Mouse (Mus musculus): Measurements from ENCODE around the gene Evi2. TPM values are rescaled to one million over a fixed set of nuclear protein-coding genes. Genes with fewer than 3 reads are reported as not detected.

The Evi2 gene
- polyA plus RNA-seq, 1 experiment from 2014 or later = 1.3 TPM

DNA sequence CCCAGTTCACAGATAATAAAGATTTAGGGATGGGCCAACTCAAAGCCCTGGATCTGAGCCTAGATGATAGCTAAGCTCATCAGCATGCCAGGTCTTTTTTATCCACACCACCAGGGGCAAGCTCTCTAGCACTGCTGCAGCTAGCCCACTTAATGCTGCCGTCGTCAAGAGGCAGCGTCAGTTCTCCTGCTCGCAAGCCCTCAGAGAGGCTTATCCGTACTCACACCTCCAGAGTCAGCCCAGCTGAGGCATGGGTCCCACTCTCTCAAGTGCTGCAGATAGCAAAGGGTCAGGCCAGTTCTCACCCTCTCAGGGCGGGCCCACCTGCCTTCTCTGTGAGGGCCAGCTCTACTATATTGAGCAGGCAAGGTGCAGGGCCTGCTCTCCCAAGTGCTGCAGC lies 2.9 kb upstream of the Evi2 start:
- Histone ChIP-seq H3K27ac (no peak overlapping the region), H3K9me3 (no peaks in the 10 kb centered on the region), H3K36me3 (peaks cover 24% of the 10 kb centered on the region; the same call in 1 of the 2 replicates), H3K4me3 (no peak overlapping the region), H3K4me1 (peaks cover 13% of the 10 kb centered on the region), H3K27me3 (ENCODE audit: insufficient read depth, poor library complexity, severe bottlenecking) (no peaks in the 10 kb centered on the region)
- DNase-seq (ENCODE audit: low spot score) = peak; percentile 81
- WGBS = 38% methylated on average over 6 of the region's 6 CpGs

DNA sequence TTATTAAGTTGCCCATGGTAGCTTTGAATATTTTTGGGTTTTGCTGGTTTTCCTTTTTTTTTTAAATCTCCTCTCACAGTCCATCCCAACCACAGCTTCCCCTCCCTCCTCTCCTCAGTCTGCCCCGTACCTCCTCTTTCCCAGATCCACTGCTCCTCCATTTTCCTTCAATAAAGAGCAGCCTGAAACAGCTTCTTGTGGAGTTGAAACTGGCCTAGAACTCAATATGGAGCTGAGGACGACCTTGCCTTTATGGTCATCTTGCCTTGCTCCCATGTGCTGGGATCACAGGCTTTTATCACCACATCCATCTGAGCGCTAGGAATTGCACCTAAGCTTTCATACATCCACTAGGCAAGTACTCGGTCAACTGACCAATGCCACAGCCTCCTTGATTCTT lies 1.1 kb upstream of the Evi2 start:
- no peaks in the 10 kb centered on the region for H3K27me3 ChIP-seq (ENCODE audit: insufficient read depth, poor library complexity, severe bottlenecking)
- H3K9me3 ChIP-seq = no peaks in the 10 kb centered on the region
- no peak for DNase-seq (ENCODE audit: low spot score)
- H3K4me1 ChIP-seq = peaks cover 20% of the 10 kb centered on the region
- no peak overlapping the region for H3K4me3 ChIP-seq
- 88% methylated on average over 4 of the region's 4 CpGs for WGBS
- peaks cover 23% of the 10 kb centered on the region; the same call in 1 of the 2 replicates for H3K36me3 ChIP-seq
- H3K27ac ChIP-seq = no peak overlapping the region

DNA sequence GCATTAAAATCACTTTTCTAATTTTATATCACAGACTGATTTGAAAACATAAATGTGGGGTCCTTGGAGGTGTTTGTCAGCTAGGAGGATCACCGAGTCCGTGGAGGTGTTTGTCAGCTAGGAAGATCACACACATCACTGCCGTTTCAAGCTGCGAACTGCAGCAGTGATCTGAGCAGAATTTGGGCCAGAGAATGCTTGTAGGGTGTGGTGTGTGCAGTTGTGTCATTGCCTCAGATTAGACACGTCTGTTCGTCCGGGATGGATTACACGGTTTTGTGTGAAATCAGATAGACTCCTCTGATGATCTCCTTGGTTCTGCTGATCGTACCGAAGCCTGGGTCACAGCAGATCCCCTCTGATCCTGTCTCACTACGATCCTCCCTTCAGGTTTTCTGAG lies 385 bp upstream of the Evi2 start:
- Histone ChIP-seq H3K27me3 (ENCODE audit: insufficient read depth, poor library complexity, severe bottlenecking) (no peaks in the 10 kb centered on the region), H3K27ac (no peak overlapping the region), H3K9me3 (no peaks in the 10 kb centered on the region), H3K36me3 (peaks cover 19% of the 10 kb centered on the region; the same call in 1 of the 2 replicates), H3K4me3 (no peak overlapping the region), H3K4me1 (peaks cover 20% of the 10 kb centered on the region)
- DNase-seq (ENCODE audit: low spot score) = no peak
- WGBS = 89% methylated on average over 11 of the region's 11 CpGs

DNA sequence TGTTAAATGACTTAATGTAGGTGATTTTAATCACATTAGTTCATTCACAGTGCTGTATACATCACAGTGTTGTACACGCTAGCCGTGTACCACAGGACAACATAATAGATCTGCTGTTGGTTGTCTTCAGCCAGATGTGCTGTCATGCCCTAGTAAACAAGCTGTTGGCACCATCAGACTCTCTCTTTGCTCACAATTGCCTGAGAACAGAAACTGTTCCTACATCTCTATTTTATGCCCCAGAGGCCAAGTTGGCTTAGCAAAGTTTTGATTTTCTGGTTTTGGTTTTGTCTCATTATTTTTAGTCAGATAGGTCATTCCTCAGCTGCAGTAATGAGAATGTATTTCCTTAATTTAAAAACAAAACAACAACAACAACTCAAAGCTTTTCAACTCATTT lies 653 bp downstream of the Evi2 start:
- H3K4me3 ChIP-seq = no peak overlapping the region
- peaks cover 16% of the 10 kb centered on the region; the same call in 1 of the 2 replicates for H3K36me3 ChIP-seq
- no peak for DNase-seq (ENCODE audit: low spot score)
- H3K27ac ChIP-seq = no peak overlapping the region
- H3K27me3 ChIP-seq (ENCODE audit: insufficient read depth, poor library complexity, severe bottlenecking) = no peaks in the 10 kb centered on the region
- H3K9me3 ChIP-seq = no peaks in the 10 kb centered on the region
- H3K4me1 ChIP-seq = peaks cover 20% of the 10 kb centered on the region
- WGBS = 88% methylated on average over 2 of the region's 2 CpGs

DNA sequence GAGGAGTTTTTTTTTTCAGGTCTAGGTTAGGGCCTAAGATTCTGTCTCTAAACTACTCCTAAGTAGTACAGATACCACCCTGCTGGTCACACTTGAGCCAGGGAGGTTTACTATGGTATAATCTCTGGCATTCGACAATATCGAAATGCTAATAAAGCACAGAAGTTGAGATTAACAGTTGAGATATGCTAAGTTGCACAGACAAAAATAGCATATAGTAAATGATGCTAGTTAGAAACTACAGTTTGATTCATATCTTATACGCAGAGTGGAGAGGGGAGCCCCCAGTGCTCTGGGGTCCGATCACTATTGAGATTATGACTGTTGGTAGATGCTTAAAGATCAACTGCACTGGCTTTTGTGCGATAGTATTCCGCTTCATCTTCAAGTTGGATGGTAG lies 1.2 kb downstream of the Evi2 start:
- peaks cover 16% of the 10 kb centered on the region; the same call in 1 of the 2 replicates for H3K36me3 ChIP-seq
- DNase-seq (ENCODE audit: low spot score) = no peak
- H3K4me3 ChIP-seq = no peak overlapping the region
- H3K9me3 ChIP-seq = no peaks in the 10 kb centered on the region
- WGBS = 92% methylated on average over 6 of the region's 6 CpGs
- no peaks in the 10 kb centered on the region for H3K27me3 ChIP-seq (ENCODE audit: insufficient read depth, poor library complexity, severe bottlenecking)
- peaks cover 20% of the 10 kb centered on the region for H3K4me1 ChIP-seq
- H3K27ac ChIP-seq = no peak overlapping the region

DNA sequence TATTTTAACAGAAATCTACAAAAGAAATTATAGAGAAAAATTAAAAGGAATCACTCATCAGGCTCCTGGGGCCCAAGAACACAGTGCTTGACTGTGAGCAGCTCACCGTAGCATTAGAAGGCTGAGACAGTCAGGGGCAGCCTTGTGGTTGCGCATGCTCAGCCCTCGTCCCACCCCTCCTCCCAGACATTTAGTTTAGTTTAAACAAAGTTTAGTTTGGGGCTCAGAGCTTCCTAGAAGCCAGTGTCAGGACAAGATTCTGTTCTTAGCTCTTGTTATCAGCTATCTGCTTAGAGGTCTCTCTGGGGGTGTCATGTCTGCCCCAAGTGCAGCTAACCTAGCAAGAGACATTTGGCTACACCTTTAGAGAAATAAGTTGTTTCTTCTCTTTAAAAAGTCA lies 1.8 kb downstream of the Evi2 start:
- peaks cover 16% of the 10 kb centered on the region; the same call in 1 of the 2 replicates for H3K36me3 ChIP-seq
- H3K9me3 ChIP-seq = no peaks in the 10 kb centered on the region

DNA sequence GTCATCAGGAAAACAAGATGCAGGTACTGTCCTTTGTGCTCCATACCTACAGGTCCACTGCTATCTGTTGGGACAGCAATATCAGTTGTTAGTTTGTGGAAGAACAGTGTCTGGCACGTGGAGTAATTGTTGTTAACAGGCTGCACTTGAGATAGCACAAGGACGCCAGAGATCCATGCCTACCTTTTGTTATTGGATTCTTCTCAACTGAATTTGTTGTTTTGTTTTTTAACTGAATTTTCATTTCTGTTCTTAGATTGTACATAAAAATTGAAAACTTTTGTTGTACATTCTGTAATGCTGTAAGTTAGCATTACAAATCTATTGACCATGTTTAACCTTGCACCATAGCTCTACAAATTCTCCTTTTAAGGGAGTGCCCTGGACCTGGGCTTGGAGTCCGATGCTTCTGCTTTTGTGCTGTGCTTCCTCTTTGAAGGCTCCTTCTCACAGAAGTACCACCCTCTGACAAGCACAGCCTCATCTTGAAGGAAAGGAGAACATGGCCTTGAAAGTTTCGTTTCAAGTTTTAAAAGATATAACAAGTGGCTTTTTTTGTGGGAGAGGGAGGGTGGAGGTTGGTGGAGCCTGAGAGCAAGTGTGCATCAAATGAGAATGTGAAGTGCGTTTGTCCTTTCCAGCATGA lies 2.5 kb downstream of the Evi2 start:
- H3K9me3 ChIP-seq = no peaks in the 10 kb centered on the region
- DNase-seq (ENCODE audit: low spot score) = no peak
- no peaks in the 10 kb centered on the region for H3K27me3 ChIP-seq (ENCODE audit: insufficient read depth, poor library complexity, severe bottlenecking)
- peaks cover 8% of the 10 kb centered on the region for H3K4me1 ChIP-seq
- WGBS = 70% methylated on average over 5 of the region's 5 CpGs
- peaks cover 13% of the 10 kb centered on the region; the same call in 1 of the 2 replicates for H3K36me3 ChIP-seq
- no peak overlapping the region for H3K27ac ChIP-seq
- H3K4me3 ChIP-seq = no peak overlapping the region

More for the DNA sequence above, 1.8 kb downstream of the Evi2 start:
- no peaks in the 10 kb centered on the region for H3K27me3 ChIP-seq (ENCODE audit: insufficient read depth, poor library complexity, severe bottlenecking)
- H3K4me3 ChIP-seq = no peak overlapping the region
- H3K27ac ChIP-seq = no peak overlapping the region
- WGBS = 95% methylated on average over 3 of the region's 3 CpGs
- H3K4me1 ChIP-seq = peaks cover 16% of the 10 kb centered on the region
- no peak for DNase-seq (ENCODE audit: low spot score)

DNA sequence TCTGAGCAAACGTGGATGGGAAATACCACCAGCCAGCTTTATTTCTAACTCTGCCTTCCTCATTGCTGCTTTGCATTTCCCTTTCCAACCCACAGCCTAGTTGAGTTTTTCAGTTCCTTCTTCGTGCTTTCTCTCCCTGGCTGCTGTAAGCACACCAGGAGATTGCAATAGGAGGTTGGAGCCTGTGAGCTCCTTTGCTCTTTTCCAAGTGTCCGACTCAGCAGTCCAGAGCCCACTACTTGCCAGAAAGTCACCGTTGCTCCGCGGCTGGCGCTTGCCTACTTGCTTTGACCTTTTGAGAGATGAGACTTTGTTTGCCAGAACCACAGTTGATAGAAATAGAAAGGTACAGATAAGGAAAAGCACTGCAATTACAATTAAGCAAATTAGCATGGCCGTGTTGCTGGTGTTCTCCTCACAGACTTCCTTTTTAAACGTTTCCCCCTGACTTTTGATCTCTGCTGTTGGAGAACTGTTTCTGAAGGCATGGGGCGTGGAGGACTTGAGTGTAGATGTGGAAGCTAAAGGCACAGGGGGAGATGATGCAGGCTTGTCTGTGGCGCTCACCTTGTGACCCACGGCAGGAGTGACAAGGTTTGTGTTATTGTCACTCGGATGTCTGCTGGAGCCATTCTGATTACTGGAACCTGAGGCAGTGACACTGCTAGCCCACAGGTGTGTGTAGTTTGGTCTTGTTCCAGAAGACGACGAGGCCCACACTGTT lies 3.2 kb downstream of the Evi2 start:
- Histone ChIP-seq H3K9me3 (no peaks in the 10 kb centered on the region), H3K36me3 (peaks cover 12% of the 10 kb centered on the region; the same call in 1 of the 2 replicates), H3K27me3 (ENCODE audit: insufficient read depth, poor library complexity, severe bottlenecking) (no peaks in the 10 kb centered on the region), H3K27ac (no peak overlapping the region), H3K4me3 (no peak overlapping the region), H3K4me1 (peaks cover 7% of the 10 kb centered on the region)
- no peak for DNase-seq (ENCODE audit: low spot score)
- WGBS = 69% methylated on average over 15 of the region's 15 CpGs

DNA sequence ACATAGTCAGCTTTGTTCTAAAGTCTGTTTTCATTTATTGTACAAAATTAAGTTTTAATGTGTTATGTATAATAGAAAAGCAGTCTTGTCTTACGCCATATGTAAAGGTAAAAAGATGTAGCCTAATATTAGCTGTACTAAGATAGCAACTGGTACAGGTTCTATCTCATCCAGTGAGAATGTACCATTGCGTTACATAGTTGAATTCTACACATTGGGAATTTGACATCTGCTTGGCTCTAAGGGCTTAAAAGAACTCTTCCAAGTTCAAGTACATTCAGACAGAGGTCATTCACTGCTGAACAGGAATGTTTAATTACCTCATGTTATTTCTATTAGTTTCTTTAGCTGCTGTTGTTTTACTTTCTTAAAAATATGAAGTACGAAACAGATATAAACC lies 3.8 kb downstream of the Evi2 start:
- H3K27me3 ChIP-seq (ENCODE audit: insufficient read depth, poor library complexity, severe bottlenecking) = no peaks in the 10 kb centered on the region
- WGBS = 90% methylated on average over 3 of the region's 3 CpGs

DNA sequence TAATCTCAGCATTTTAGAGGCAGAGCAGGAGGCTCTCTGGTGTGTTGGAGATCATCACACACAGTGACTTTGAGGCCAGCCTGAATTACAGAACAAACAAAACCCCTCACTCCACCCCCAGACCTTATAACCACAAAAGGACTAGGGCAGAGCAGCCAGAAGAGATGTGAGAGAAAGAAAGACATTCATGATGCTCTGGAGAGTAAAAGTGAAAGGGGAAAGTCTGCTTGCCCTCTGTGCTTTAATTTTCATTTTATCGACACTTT lies 6.1 kb downstream of the Evi2 start:
- peaks cover 3% of the 10 kb centered on the region; the same call in 1 of the 2 replicates for H3K36me3 ChIP-seq

More for the DNA sequence above, 3.8 kb downstream of the Evi2 start:
- Histone ChIP-seq H3K27ac (no peak overlapping the region), H3K36me3 (peaks cover 8% of the 10 kb centered on the region; the same call in 1 of the 2 replicates), H3K4me1 (peaks cover 7% of the 10 kb centered on the region), H3K4me3 (no peak overlapping the region), H3K9me3 (no peaks in the 10 kb centered on the region)
- DNase-seq (ENCODE audit: low spot score) = no peak

DNA sequence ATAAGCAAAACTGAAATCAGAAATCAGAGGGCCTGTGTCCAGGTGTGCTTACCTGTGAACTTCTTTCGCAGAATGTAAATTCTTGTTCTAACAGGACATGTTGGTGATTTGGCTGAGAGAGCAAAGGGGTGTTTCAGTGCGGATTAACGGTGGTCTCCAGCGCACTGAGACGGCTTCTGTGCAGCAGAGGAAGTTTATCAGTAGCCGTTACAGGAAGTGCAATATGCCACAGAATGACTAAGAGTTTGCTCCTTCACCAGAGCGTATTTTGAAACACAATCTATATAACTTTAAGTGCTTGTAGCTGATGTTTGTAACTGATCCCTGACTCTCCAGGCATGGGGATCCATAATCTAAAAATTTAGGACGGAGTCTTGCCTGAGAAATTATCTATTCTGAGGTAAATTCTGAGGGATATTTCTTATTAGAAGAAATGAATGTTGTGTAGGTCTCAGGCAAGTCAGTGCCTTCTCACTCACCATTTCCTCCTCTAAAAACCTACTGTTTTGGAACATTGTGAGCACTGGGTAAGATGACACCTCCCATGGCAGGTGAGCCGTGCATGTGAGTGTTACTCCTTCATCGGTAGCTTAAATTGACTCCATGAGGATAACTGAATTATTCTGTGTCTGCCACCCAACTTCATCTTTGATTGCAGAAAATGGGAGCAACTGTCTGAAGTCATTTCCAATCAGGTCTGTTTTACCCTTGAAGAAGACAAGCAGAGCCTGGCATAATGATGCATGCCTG lies 6.7 kb downstream of the Evi2 start, which contains the start of gene Evi2b:
Gene Evi2b, minus strand, starts transcription at position 203 of the 750 bp plus-strand sequence.
- 74% methylated on average over 10 of the region's 10 CpGs for WGBS
- no peak within 1 kb of the TSS for H3K27ac ChIP-seq
- H3K36me3 ChIP-seq = peaks cover 3% of the 10 kb centered on the region; the same call in 1 of the 2 replicates
- peaks cover 7% of the 10 kb centered on the region for H3K4me1 ChIP-seq
- H3K9me3 ChIP-seq = no peaks in the 10 kb centered on the region
- H3K4me3 ChIP-seq = no peak within 1 kb of the TSS
- H3K27me3 ChIP-seq (ENCODE audit: insufficient read depth, poor library complexity, severe bottlenecking) = no peaks in the 10 kb centered on the region
- no peak for DNase-seq (ENCODE audit: low spot score)

More for the DNA sequence above, 6.1 kb downstream of the Evi2 start:
- peaks cover 7% of the 10 kb centered on the region for H3K4me1 ChIP-seq
- no peaks in the 10 kb centered on the region for H3K9me3 ChIP-seq
- DNase-seq (ENCODE audit: low spot score) = no peak
- H3K4me3 ChIP-seq = no peak overlapping the region
- no peaks in the 10 kb centered on the region for H3K27me3 ChIP-seq (ENCODE audit: insufficient read depth, poor library complexity, severe bottlenecking)
- no peak overlapping the region for H3K27ac ChIP-seq
- WGBS = 82% methylated on average over 1 of the region's 1 CpGs

DNA sequence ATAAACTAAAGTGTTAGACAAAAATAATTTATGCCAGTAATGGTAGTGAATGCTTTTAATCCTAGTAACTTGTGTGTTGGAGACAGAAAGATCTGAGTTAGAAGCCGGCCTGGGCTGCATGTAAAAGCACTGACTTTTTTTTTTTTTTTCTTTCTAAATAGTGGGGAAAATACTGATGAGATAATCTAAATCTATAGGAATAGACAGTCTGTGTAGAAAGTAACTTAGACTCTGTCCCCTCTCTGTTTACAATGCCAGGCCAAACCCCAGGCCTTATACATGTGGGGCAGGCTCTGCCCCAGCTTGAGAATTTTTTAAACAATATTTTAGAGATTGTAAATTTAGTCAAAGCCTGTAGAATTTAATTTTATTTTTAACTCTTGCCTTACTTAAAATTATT lies 7.4 kb downstream of the Evi2 start:
- no peak for DNase-seq (ENCODE audit: low spot score)
- no peak overlapping the region for H3K27ac ChIP-seq
- 93% methylated on average over 1 of the region's 1 CpGs for WGBS
- no peaks in the 10 kb centered on the region for H3K27me3 ChIP-seq (ENCODE audit: insufficient read depth, poor library complexity, severe bottlenecking)
- no peaks in the 10 kb centered on the region for H3K9me3 ChIP-seq
- H3K4me1 ChIP-seq = peaks cover 7% of the 10 kb centered on the region
- no peak overlapping the region for H3K4me3 ChIP-seq
- peaks cover under 1% of the 10 kb centered on the region; the same call in 1 of the 2 replicates for H3K36me3 ChIP-seq

DNA sequence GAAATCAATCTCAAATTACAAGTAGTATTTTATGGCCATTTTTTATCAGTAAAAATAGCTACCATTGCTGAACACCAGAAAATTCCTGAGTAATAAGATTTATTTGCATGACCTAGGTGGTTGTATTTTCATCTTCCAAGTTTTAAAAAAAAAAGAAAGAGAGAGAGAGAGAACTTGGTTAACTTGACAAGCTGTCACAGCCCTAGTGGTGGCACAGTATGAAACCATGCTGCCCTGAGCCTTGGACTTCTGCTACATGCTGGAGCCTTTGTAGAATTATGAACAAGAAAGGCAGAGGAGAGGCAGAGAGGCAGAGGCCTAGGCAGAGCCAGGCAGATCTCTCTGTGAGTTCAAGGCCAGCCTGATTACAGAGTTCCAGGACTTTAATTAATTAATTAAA lies 8.5 kb downstream of the Evi2 start:
- no peak overlapping the region for H3K27ac ChIP-seq
- no peaks in the 10 kb centered on the region for H3K27me3 ChIP-seq (ENCODE audit: insufficient read depth, poor library complexity, severe bottlenecking)
- no peaks in the 10 kb centered on the region for H3K36me3 ChIP-seq
- H3K4me3 ChIP-seq = no peak overlapping the region
- no peak for DNase-seq (ENCODE audit: low spot score)
- peaks cover 1% of the 10 kb centered on the region; the same call in 1 of the 2 replicates for H3K4me1 ChIP-seq
- no peaks in the 10 kb centered on the region for H3K9me3 ChIP-seq
